Mouse (Mus musculus): Measurements from ENCODE around the gene Dcaf15.

The Dcaf15 gene

GRCm38 (mm10) chr8:84101476-84102270, 2.9 kb downstream of the Dcaf15 start:
- DNase-seq (ENCODE audit: low read depth, low spot score) = no peak

- DNase-seq (ENCODE audit: low read depth, low spot score) = no peak
Measured at GRCm38 (mm10) chr8:84098376-84098775, 6.2 kb downstream of the Dcaf15 start.

DNA sequence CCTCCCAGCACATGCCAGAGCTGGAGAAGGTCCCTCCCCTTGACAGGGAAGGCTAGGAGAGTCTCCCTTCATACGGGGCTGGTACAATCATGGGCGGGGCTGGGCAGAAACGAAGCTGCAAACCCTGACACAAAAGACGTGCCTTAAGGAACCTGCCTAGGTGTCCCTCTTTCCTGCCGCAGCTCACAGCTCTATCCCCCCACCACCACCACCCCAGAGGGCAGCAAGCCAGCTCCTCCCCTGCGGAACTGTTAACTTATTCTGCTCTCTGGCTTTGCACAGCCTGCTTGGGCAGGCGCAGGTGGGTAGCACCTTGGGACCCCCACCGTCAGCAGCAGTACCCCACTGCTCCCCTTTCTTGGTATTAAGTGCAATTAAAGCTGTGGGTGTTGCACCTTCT, 8.5 kb downstream of the Dcaf15 start:
- no peak for DNase-seq (ENCODE audit: low read depth, low spot score)

- no peak for DNase-seq (ENCODE audit: low read depth, low spot score)
Measured at GRCm38 (mm10) chr8:84090585-84090984, 14.0 kb downstream of the Dcaf15 start.

DNA sequence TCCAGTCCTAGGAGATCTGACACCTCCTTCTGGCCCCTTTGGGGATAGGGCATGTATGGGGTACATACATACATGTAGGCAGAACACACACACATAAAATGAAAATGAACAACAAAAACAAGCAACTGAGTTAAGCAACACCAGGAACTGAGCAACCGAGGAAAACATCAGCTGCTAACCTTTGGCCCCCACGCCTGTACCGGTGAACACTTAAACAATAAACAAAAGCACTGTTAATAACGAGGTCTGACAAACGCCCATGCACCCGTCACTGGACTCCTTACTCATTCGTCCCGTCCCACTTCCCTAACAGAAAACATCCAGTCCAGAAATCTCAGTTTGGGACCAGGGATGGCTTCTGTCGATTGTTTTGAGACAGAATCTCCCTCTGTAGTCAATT, 15.3 kb downstream of the Dcaf15 start:
- DNase-seq (ENCODE audit: low read depth, low spot score) = no peak

GRCm38 (mm10) chr8:84087821-84088220, 16.7 kb downstream of the Dcaf15 start:
- no peak for DNase-seq (ENCODE audit: low read depth, low spot score)

DNA sequence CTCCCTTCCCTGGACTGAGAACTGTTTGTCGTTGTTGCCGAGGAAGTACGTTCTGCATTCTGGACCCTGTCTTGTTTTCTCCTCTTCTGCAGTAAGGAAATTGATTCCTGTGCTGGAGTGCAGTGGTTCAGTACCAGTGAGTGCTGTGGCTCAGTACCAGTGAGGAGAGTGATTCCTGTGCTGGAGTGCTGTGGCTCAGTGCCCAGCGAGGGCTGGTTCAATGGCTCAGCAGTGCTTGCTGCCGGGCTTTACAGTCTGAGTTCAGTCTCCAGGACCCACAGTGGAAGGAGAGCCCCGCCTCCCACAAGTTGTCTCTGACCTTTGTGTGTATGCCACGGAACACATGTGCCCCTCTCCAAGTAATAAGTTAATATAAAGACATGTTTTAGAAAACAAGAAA, 17.4 kb downstream of the Dcaf15 start:
- no peak for DNase-seq (ENCODE audit: low read depth, low spot score)

GRCm38 (mm10) chr8:84084341-84085115, 20.0 kb downstream of the Dcaf15 start:
- DNase-seq (ENCODE audit: low read depth, low spot score) = no peak

DNA sequence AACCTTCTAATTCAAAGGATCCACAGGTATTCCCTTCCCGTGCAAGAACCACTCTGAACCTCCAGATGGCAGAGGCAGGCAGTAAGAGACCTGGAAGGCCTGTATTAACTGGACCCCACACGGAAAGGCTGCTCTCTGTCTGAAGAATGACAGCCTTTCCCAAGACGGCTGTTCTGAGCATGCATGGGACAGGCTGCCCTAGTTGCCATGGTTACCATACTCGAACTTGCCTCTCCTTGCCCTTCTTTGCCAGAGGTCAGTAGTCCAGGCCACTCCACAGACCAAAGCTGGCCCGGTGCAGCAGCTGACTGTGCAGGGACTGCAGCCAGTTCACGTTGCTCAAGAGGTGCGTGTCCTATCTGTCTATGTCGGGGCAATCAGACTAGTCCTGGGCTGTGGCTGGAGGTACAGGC, 20.7 kb downstream of the Dcaf15 start:
- DNase-seq (ENCODE audit: low read depth, low spot score) = peak; percentile 40

- DNase-seq (ENCODE audit: low read depth, low spot score) = no peak
Measured at GRCm38 (mm10) chr8:84079206-84079605, 25.4 kb downstream of the Dcaf15 start.

DNA sequence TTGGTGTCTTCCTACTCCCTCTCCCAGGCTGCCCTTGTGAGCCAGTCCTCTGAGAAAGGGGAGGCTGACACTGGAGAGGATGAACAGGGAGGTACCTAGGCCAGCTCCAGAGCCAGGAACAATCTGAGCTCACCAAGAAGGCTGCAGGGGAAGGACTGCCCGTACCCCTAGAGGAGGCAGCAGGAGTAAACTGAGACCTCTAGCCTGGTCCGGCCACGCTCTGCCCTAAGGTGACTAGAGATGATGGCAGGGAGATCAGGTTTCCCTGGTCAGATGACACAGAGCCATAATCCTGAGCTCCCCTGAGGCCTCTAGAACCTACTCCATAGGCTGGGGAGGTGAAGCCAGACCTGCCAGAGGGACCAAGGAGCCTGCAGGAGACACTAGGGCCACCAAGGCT, 27.7 kb downstream of the Dcaf15 start:
- no peak for DNase-seq (ENCODE audit: low read depth, low spot score)

- no peak for DNase-seq (ENCODE audit: low read depth, low spot score)
Measured at GRCm38 (mm10) chr8:84076412-84076811, 28.2 kb downstream of the Dcaf15 start.

DNA sequence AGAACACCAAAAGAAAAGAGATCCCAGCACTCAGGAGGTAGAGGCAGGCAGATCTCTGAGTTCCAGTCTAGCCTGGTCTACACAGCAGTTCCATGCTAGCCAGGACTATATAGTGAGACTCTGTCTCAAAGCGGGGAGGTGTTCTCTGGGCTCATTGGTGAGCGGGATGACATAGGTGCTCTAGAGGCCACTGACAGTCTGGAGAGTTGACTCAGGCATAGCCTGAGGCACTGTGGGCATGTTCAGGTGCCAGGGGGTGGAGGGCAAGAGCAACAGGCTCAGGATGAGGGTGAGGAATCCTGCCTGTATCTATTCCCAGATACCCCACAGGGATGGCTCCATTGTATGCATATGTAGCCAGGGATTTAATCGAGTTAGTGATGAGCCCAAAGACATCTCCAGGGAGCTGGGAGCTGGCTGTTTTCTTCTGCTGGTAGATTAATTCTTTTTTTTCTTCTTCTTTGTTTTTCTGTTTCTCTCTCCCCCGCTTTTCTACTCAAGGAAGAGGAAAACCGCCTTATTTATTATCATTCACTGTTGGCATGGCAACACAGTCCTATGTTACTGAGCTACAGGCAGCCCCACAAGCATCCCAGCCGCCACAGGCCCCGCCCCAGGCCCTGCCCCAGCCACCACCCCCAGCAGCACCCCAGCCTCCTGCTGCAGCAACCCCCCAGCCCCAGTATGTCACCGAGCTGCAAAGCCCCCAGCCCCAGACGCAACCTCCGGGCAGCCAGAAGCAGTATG, 31.2 kb downstream of the Dcaf15 start:
- DNase-seq (ENCODE audit: low read depth, low spot score) = no peak

GRCm38 (mm10) chr8:84072321-84072720, 32.2 kb downstream of the Dcaf15 start:
- DNase-seq (ENCODE audit: low read depth, low spot score) = no peak

- DNase-seq (ENCODE audit: low read depth, low spot score) = no peak
Measured at GRCm38 (mm10) chr8:84071921-84072320, 32.6 kb downstream of the Dcaf15 start.

- DNase-seq (ENCODE audit: low read depth, low spot score) = no peak
Measured at GRCm38 (mm10) chr8:84070667-84071066, 33.9 kb downstream of the Dcaf15 start.

DNA sequence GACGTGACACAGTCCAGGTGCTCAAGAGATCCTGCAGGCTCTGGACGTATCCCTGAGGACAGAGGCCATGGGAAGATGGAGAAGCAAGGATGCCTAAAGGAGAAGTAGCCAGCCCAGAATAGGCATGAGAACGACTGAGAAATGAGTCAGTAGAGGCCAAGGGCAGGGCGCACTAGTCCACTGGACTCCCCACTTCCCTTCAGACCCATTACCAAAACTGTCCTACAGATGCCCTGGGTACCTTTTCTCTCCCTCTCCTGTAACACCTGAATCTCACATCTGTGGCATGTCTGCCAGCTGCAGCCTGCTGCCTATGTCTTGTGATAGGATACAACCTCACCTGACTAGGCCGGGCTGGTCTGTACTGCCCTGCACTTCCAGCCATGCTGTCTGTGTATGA, 34.3 kb downstream of the Dcaf15 start:
- no peak for DNase-seq (ENCODE audit: low read depth, low spot score)

GRCm38 (mm10) chr8:84069750-84070149, 34.8 kb downstream of the Dcaf15 start:
- DNase-seq (ENCODE audit: low read depth, low spot score) = no peak

DNA sequence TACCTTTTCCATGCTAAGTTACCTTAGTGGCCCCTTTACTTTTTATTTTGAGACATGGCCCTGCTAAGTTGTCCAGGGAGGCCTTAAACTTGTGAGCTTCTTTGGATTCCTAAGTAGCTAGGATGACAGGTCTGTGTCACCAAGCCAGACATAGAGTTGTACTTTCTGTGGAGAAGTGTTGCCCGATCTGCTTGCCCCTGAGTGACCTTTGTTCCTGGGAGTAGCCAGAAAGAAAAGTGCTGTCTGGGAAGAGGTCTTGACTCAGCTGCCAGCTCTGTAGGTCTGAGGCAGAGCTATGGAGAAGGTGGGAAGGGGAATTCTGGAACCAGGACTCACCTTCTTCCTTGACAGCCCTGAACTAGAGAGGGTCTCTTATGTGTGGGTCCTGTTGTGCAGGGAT, 35.4 kb downstream of the Dcaf15 start:
- DNase-seq (ENCODE audit: low read depth, low spot score) = no peak

DNA sequence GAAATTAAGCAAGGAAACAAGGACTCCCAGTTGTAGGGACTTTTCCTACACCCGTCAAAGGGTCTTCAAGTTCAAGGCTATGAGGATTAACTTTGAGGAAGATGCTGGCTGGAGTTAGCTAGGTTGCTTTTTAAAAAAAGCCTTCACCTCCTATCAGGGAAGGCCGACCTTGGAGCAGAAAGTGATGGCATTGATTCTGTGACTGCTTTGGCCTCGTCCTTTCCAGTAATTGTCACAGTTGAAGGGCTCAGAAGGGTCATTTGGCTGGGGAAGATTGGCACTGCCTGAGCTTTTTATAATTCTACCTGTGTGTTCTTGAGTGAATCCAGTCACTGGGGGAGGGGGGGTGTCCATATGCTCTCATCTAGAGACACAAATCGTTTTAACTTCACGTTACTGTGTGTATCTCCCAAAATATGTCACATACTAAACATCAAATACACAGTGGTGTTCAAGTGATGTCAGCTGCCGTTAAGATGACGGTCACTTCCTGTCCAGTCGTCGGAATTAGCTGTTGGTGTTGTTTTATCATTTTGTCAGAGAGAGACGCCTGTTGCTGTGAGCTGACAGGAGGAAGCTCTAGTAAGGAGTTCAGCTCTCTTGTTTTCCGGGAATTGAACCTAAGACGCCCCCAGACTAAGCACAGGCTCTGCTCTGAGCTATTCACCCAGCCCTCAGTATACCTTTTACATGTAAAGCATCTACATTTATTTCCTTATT, 36.1 kb downstream of the Dcaf15 start:
- DNase-seq (ENCODE audit: low read depth, low spot score) = no peak

GRCm38 (mm10) chr8:84067911-84068310, 36.7 kb downstream of the Dcaf15 start:
- no peak for DNase-seq (ENCODE audit: low read depth, low spot score)
